Mouse (Mus musculus): ENCODE results near the gene Sgms1.

DNA sequence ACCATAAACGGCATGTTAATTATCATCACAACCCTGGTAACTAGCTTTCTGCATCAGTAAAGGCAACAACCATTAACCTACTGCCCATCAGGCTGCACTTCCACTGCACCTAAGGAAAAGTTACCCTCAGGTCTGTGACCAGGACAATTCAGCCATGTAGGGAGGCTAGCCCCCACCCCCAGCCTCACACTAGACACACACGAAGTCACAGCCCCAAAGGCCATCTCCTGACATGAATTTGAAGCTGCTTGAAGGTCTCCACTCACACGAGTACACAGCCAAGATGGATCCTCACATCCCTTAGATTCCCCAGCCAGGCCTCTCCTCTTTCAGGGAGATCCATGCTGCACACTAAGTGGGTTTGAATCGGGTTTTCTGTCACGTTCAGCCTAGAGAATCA lies 42.0 kb downstream of the Sgms1 start:
- TF ChIP-seq POLR2A (IDR thresholded peaks at IDR 0.05; ENCODE audit: low read depth, low read length) (no peak), CTCF (IDR thresholded peaks at IDR 0.05; ENCODE audit: extremely low read depth, insufficient read depth, insufficient read length, insufficient replicate concordance) (no peak)
